Mouse (Mus musculus): ENCODE results near the gene Ric8b.

The Ric8b gene

GRCm38 (mm10) chr10:84956173-84956572 lies 38.8 kb downstream of the Ric8b start:
- in situ Hi-C loops (cut with MboI; ENCODE audit: unreplicated experiment in 2 of 2): no loop called here

GRCm38 (mm10) chr10:84958597-84958996 lies 41.2 kb downstream of the Ric8b start:
- in situ Hi-C loops (cut with MboI; ENCODE audit: unreplicated experiment in 2 of 2): no loop called here

GRCm38 (mm10) chr10:84960380-84960930 lies 43.0 kb downstream of the Ric8b start:
- in situ Hi-C loops (cut with MboI; ENCODE audit: unreplicated experiment in 2 of 2): no loop called here

GRCm38 (mm10) chr10:84963126-84963525 lies 45.7 kb downstream of the Ric8b start:
- in situ Hi-C loops (cut with MboI; ENCODE audit: unreplicated experiment in 2 of 2): no loop called here

GRCm38 (mm10) chr10:84963726-84964125 lies 46.3 kb downstream of the Ric8b start:
- in situ Hi-C loops (cut with MboI; ENCODE audit: unreplicated experiment in 2 of 2): no loop called here

- in situ Hi-C loops (cut with MboI; ENCODE audit: unreplicated experiment in 2 of 2): no loop called here
Measured at GRCm38 (mm10) chr10:84966542-84966941, 49.1 kb downstream of the Ric8b start.

- in situ Hi-C loops (cut with MboI; ENCODE audit: unreplicated experiment in 2 of 2): no loop called here
Measured at GRCm38 (mm10) chr10:84967645-84968044, 50.2 kb downstream of the Ric8b start.

- in situ Hi-C loops (cut with MboI; ENCODE audit: unreplicated experiment in 2 of 2): no loop called here
Measured at GRCm38 (mm10) chr10:84968852-84969704, 51.7 kb downstream of the Ric8b start.

- in situ Hi-C loops (cut with MboI; ENCODE audit: unreplicated experiment in 2 of 2): loop anchor here in 1 of 2 experiments (5.0 kb wide), 1 partner anchor 333 kb away; no protein-coding TSS in a partner anchor
Measured at GRCm38 (mm10) chr10:84975264-84975663, 57.8 kb downstream of the Ric8b start.

GRCm38 (mm10) chr10:84976588-84977351 lies 59.4 kb downstream of the Ric8b start:
- in situ Hi-C loops (cut with MboI; ENCODE audit: unreplicated experiment in 2 of 2): loop anchor here in 1 of 2 experiments (5.0 kb wide), 1 partner anchor 334 kb away; no protein-coding TSS in a partner anchor

- in situ Hi-C loops (cut with MboI; ENCODE audit: unreplicated experiment in 2 of 2): loop anchor here in 1 of 2 experiments (10.0 kb wide), 1 partner anchor 465 kb away; no protein-coding TSS in a partner anchor
Measured at GRCm38 (mm10) chr10:84980291-84980690, 62.9 kb downstream of the Ric8b start.

GRCm38 (mm10) chr10:84981441-84981840 lies 64.0 kb downstream of the Ric8b start:
- in situ Hi-C loops (cut with MboI; ENCODE audit: unreplicated experiment in 2 of 2): loop anchor here in 1 of 2 experiments (10.0 kb wide), 1 partner anchor 467 kb away; no protein-coding TSS in a partner anchor

GRCm38 (mm10) chr10:84982675-84983074 lies 65.3 kb downstream of the Ric8b start:
- in situ Hi-C loops (cut with MboI; ENCODE audit: unreplicated experiment in 2 of 2): loop anchor here in 1 of 2 experiments (10.0 kb wide), 1 partner anchor 468 kb away; no protein-coding TSS in a partner anchor

- in situ Hi-C loops (cut with MboI; ENCODE audit: unreplicated experiment in 2 of 2): loop anchor here in 1 of 2 experiments (5.0 to 10.0 kb wide), 2 partner anchors 344 to 471 kb away; no protein-coding TSS in a partner anchor
Measured at GRCm38 (mm10) chr10:84985956-84986355, 68.5 kb downstream of the Ric8b start.

- in situ Hi-C loops (cut with MboI; ENCODE audit: unreplicated experiment in 2 of 2): loop anchor here in 1 of 2 experiments (5.0 to 10.0 kb wide), 2 partner anchors 345 to 473 kb away; no protein-coding TSS in a partner anchor
Measured at GRCm38 (mm10) chr10:84987666-84988065, 70.2 kb downstream of the Ric8b start.

GRCm38 (mm10) chr10:84988650-84989049 lies 71.2 kb downstream of the Ric8b start:
- in situ Hi-C loops (cut with MboI; ENCODE audit: unreplicated experiment in 2 of 2): loop anchor here in 1 of 2 experiments (5.0 to 10.0 kb wide), 2 partner anchors 346 to 474 kb away; no protein-coding TSS in a partner anchor

- in situ Hi-C loops (cut with MboI; ENCODE audit: unreplicated experiment in 2 of 2): no loop called here
Measured at GRCm38 (mm10) chr10:84994346-84994745, 76.9 kb downstream of the Ric8b start.

GRCm38 (mm10) chr10:84994971-84995370 lies 77.6 kb downstream of the Ric8b start:
- in situ Hi-C loops (cut with MboI; ENCODE audit: unreplicated experiment in 2 of 2): no loop called here

GRCm38 (mm10) chr10:84996366-84996765 lies 79.0 kb downstream of the Ric8b start:
- in situ Hi-C loops (cut with MboI; ENCODE audit: unreplicated experiment in 2 of 2): no loop called here

GRCm38 (mm10) chr10:84997571-84998224 lies 80.3 kb downstream of the Ric8b start:
- in situ Hi-C loops (cut with MboI; ENCODE audit: unreplicated experiment in 2 of 2): no loop called here

All from v-Abl transformed pro-B cells (cell line).